Mouse (Mus musculus) spleen, adult 2 months (tissue): ENCODE results near the gene Togaram2.

Experiments
- CTCF ChIP-seq: fragments of 200-500 bp; IDR thresholded peaks from 2 replicates; pipeline ENCODE4 v1.5.1; 2011; ENCODE audit warnings: mild to moderate bottlenecking, inconsistent platforms; ENCODE audit not compliant: insufficient read depth, insufficient read length, insufficient replicate concordance; ENCODE audit errors: extremely low read depth
- POLR2A ChIP-seq: fragments of 200-500 bp; IDR thresholded peaks from 2 replicates; pipeline ENCODE4 v1.6.1; 2011; ENCODE audit warnings: low read depth, low read length, inconsistent platforms

GRCm38 (mm10) chr17:71747561-71747960, 74.5 kb downstream of the Togaram2 start:
- TF ChIP-seq CTCF = no peak
- no peak for TF ChIP-seq POLR2A
